ENCODE assay signal across 8 mouse cellular contexts in the genomic region with DNA sequence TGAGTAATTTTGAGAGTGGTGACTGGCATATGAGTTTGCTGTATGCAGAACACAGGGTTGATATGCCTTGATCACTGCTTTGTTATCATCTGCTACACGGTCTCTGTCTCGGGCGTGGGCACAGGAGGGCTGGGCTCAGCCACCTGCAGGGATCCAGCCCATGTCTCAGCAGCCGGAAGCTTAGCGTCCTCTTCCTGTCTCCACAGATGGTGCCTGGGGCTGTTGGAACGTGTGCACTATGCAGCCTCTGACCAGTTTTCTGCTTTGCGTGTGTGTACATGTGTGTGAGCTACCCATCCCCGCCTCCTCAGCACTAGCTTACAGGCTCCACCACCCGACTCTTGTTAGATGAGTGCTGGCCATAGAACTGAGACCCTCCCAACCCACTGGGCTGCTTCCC.
A peak's percentile ranks its signal among the peaks of the same experiment; 100 is the strongest.
DNase-seq lines count a peak whose midpoint lies in the region; ATAC-seq and TF ChIP-seq lines count a peak whose summit lies in the region.

No protein-coding gene starts in this region.

- H3K4me2 ChIP-seq in embryonic facial prominence, embryonic 13.5 days, result peak overlapping the region; percentile 34; the same call in 1 of the 2 replicates
- H3K4me2 ChIP-seq in intestine, embryonic 15.5 days (replicated peaks), result peak overlapping the region; percentile 28; the same call in 1 of the 2 replicates

- DNase-seq in cerebellum, adult 2 months, result peak; percentile 58 to 65
- no peak for DNase-seq in cerebellum, adult 8-10 months
- DNase-seq in CD4-positive, CD25-positive, alpha-beta regulatory T cell, adult 2 months (ENCODE audit: low read depth, low spot score), result peak; percentile 79
- peak; percentile 74 for DNase-seq in naive thymus-derived CD4-positive, alpha-beta T cell, adult 2 months (ENCODE audit: low read depth)
- no peak for DNase-seq in urinary bladder, adult 2 months (ENCODE audit: low spot score)
- DNase-seq in ovary, adult 18-20 months (ENCODE audit: low spot score), result no peak

- 0 out of 2 replicates have a peak overlapping the region, but pooled peaks have one; percentile 21 for H3K9ac ChIP-seq in embryonic facial prominence, embryonic 13.5 days
- no peak overlapping the region for H3K9ac ChIP-seq in intestine, embryonic 15.5 days

- peak overlapping the region; percentile 89 for H3K27ac ChIP-seq in cerebellum, adult 2 months (ENCODE audit: insufficient read depth, low read length)
- peak overlapping the region; percentile 88 for H3K27ac ChIP-seq in embryonic facial prominence, embryonic 13.5 days
- H3K27ac ChIP-seq in intestine, embryonic 15.5 days, result peak overlapping the region; percentile 88

- no peak for ATAC-seq in embryonic facial prominence, embryonic 13.5 days (ENCODE audit: insufficient number of reproducible peaks, insufficient read depth, low FRiP score, low TSS enrichment, low read depth)
- peak; percentile 24; the same call in 1 of the 2 replicates for ATAC-seq in intestine, embryonic 15.5 days

- H3K27me3 ChIP-seq in cerebellum, adult 2 months (ENCODE audit: control insufficient read depth, insufficient read depth, low read length), result no peaks in the 10 kb centered on the region
- H3K27me3 ChIP-seq in embryonic facial prominence, embryonic 13.5 days, result no peaks in the 10 kb centered on the region
- no peaks in the 10 kb centered on the region for H3K27me3 ChIP-seq in intestine, embryonic 15.5 days (replicated peaks)

- H3K4me1 ChIP-seq in cerebellum, adult 2 months (ENCODE audit: control insufficient read depth, insufficient read depth, low read length), result peaks cover 64% of the 10 kb centered on the region
- peaks cover 36% of the 10 kb centered on the region for H3K4me1 ChIP-seq in embryonic facial prominence, embryonic 13.5 days
- peaks cover 27% of the 10 kb centered on the region for H3K4me1 ChIP-seq in intestine, embryonic 15.5 days (replicated peaks)

- no peaks in the 10 kb centered on the region for H3K9me3 ChIP-seq in embryonic facial prominence, embryonic 13.5 days
- no peaks in the 10 kb centered on the region for H3K9me3 ChIP-seq in intestine, embryonic 15.5 days

- no peak overlapping the region for H3K4me3 ChIP-seq in cerebellum, adult 2 months (replicated peaks; ENCODE audit: insufficient read depth, low read depth, low read length)
- no peak overlapping the region for H3K4me3 ChIP-seq in embryonic facial prominence, embryonic 13.5 days
- H3K4me3 ChIP-seq in intestine, embryonic 15.5 days (replicated peaks), result no peak overlapping the region

- peaks cover 14% of the 10 kb centered on the region for H3K36me3 ChIP-seq in embryonic facial prominence, embryonic 13.5 days
- peaks cover 5% of the 10 kb centered on the region for H3K36me3 ChIP-seq in intestine, embryonic 15.5 days

- 0 out of 2 replicates have a peak, but pooled peaks have one; percentile 11 for TF ChIP-seq POLR2A in cerebellum, adult 2 months (IDR thresholded peaks at IDR 0.05; ENCODE audit: borderline replicate concordance, insufficient read depth, low read length)

- TF ChIP-seq CTCF in cerebellum, adult 2 months (IDR thresholded peaks at IDR 0.05; ENCODE audit: borderline replicate concordance, insufficient read depth, low read depth, low read length), result no peak

- 7% methylated on average over 9 of the region's 9 CpGs for WGBS in cerebellum, adult 2 months
- 36% methylated on average over 9 of the region's 9 CpGs for WGBS in embryonic facial prominence, embryonic 13.5 days
- WGBS in intestine, embryonic 15.5 days, result 45% methylated on average over 9 of the region's 9 CpGs

Comparison
In these comparisons a context has a peak if more than half of its experiments do, and no peak if none do; other contexts are left out.
1. DNase-seq: peak in cerebellum, adult 2 months (2 of 2), CD4-positive, CD25-positive, alpha-beta regulatory T cell, adult 2 months (single experiment) and naive thymus-derived CD4-positive, alpha-beta T cell, adult 2 months (single experiment); none in cerebellum, adult 8-10 months (single experiment), urinary bladder, adult 2 months (single experiment) and ovary, adult 18-20 months (single experiment).
2. Peak in every context shown above with its lines, with median percentiles within 50 percentile points of each other: H3K27ac ChIP-seq.